In genomic region chr4:40205231-40205903, GRCm38 (mm10) we compare ENCODE assay signal across 24 mouse cellular contexts. TPM values are rescaled to one million over a fixed set of nuclear protein-coding genes. Genes with fewer than 3 reads are reported as not detected.
A peak's percentile ranks its signal among the peaks of the same experiment; 100 is the strongest.
DNase-seq lines count a peak whose midpoint lies in the region; ATAC-seq and TF ChIP-seq lines count a peak whose summit lies in the region.
"Had no signal": no experiment of that assay in that cellular context is flagged by ENCODE, and none has a peak within 500 bp of the region (broad histone marks: within the 10 kb centered on the region; RNA-seq: fewer than 3 reads in every experiment).

No protein-coding gene starts in this region.

- ATAC-seq in stomach, postnatal 0 days (ENCODE audit: low FRiP score, low TSS enrichment), result no peak
- ATAC-seq in erythroid progenitor cell, adult 5-6 weeks (replicated peaks; ENCODE audit: low FRiP score, poor library complexity, severe bottlenecking), result no peak
- ATAC-seq in hindbrain, embryonic 14.5 days (ENCODE audit: low FRiP score), result no peak
- ATAC-seq: CD4-positive, CD25-positive, alpha-beta regulatory T cell, adult 4 months; forebrain, embryonic 15.5 days; liver, embryonic 12.5 days had no signal

- no peak for TF ChIP-seq EP300 in stomach, postnatal 0 days (optimal IDR thresholded peaks at IDR 0.05)

- no peak overlapping the region for H3K4me3 ChIP-seq in stomach, postnatal 0 days (ENCODE audit: low read depth, low read length)
- H3K4me3 ChIP-seq in hindbrain, embryonic 14.5 days (replicated peaks; ENCODE audit: low read length), result no peak overlapping the region
- H3K4me3 ChIP-seq: embryonic facial prominence, embryonic 12.5 days; erythroblast, embryonic 14.5 days; forebrain, embryonic 15.5 days; hindbrain, embryonic 13.5 days; liver, embryonic 12.5 days; neural tube, embryonic 12.5 days had no signal

- WGBS in stomach, postnatal 0 days, result 87% methylated on average over 22 of the region's 22 CpGs
- 94% methylated on average over 22 of the region's 22 CpGs for WGBS in hindbrain, embryonic 14.5 days

- peak; percentile 61 for DNase-seq in adrenal gland, adult 2 months
- DNase-seq in adrenal gland, postnatal 25 days, result no peak
- peak; percentile 36 for DNase-seq in R1 (ENCODE audit: low read depth, low spot score)
- peak; percentile 70 for DNase-seq in gonadal fat pad, adult 2 months (ENCODE audit: low read depth)
- peak; percentile 10 to 34 for DNase-seq in lung, postnatal 4 days
- DNase-seq in stomach, postnatal 0 days (ENCODE audit: low spot score), result no peak
- no peak for DNase-seq in hindbrain, embryonic 14.5 days (ENCODE audit: low spot score)
- DNase-seq: cerebellum, adult 8-10 months; heart, postnatal 14 days; kidney, adult 8-10 months; kidney, postnatal 14 days; right cerebral cortex, postnatal 4 days; thymus, postnatal 14 days had no signal

- peaks cover 12% of the 10 kb centered on the region for H3K36me3 ChIP-seq in stomach, postnatal 0 days (ENCODE audit: control insufficient read depth, insufficient read depth, low read length)
- peaks cover 14% of the 10 kb centered on the region for H3K36me3 ChIP-seq in hindbrain, embryonic 14.5 days (replicated peaks; ENCODE audit: control insufficient read depth, insufficient read depth)
- H3K36me3 ChIP-seq: embryonic facial prominence, embryonic 12.5 days had no signal

- no peak overlapping the region for H3K27ac ChIP-seq in stomach, postnatal 0 days (replicated peaks)
- H3K27ac ChIP-seq in hindbrain, embryonic 14.5 days, result no peak overlapping the region
- H3K27ac ChIP-seq: embryonic facial prominence, embryonic 12.5 days; forebrain, embryonic 15.5 days; hindbrain, embryonic 13.5 days; liver, embryonic 12.5 days; neural tube, embryonic 12.5 days had no signal

- no peak overlapping the region for H3K9ac ChIP-seq in stomach, postnatal 0 days (ENCODE audit: low read length)
- no peak overlapping the region for H3K9ac ChIP-seq in hindbrain, embryonic 14.5 days
- H3K9ac ChIP-seq: embryonic facial prominence, embryonic 12.5 days; forebrain, embryonic 15.5 days; hindbrain, embryonic 13.5 days; liver, embryonic 12.5 days; neural tube, embryonic 12.5 days had no signal

- no peaks in the 10 kb centered on the region for H3K27me3 ChIP-seq in stomach, postnatal 0 days (ENCODE audit: control insufficient read depth, insufficient read depth, low read length)
- no peaks in the 10 kb centered on the region for H3K27me3 ChIP-seq in hindbrain, embryonic 14.5 days (ENCODE audit: control insufficient read depth, insufficient read depth, low read length)
- H3K27me3 ChIP-seq: embryonic facial prominence, embryonic 12.5 days; forebrain, embryonic 15.5 days; hindbrain, embryonic 13.5 days; liver, embryonic 12.5 days; neural tube, embryonic 12.5 days had no signal

- H3K4me2 ChIP-seq in stomach, postnatal 0 days (replicated peaks; ENCODE audit: low read depth), result no peak overlapping the region
- H3K4me2 ChIP-seq in hindbrain, embryonic 14.5 days (replicated peaks), result no peak overlapping the region
- H3K4me2 ChIP-seq: embryonic facial prominence, embryonic 12.5 days; forebrain, embryonic 15.5 days; heart, embryonic 11.5 days; hindbrain, embryonic 13.5 days; liver, embryonic 12.5 days; midbrain, embryonic 11.5 days; neural tube, embryonic 12.5 days had no signal

- no peaks in the 10 kb centered on the region for H3K4me1 ChIP-seq in stomach, postnatal 0 days (replicated peaks; ENCODE audit: control insufficient read depth, insufficient read depth)
- H3K4me1 ChIP-seq in hindbrain, embryonic 14.5 days (replicated peaks; ENCODE audit: control insufficient read depth, insufficient read depth, low read length), result no peaks in the 10 kb centered on the region
- H3K4me1 ChIP-seq: embryonic facial prominence, embryonic 12.5 days; forebrain, embryonic 15.5 days; hindbrain, embryonic 13.5 days; liver, embryonic 12.5 days; neural tube, embryonic 12.5 days had no signal

- no peaks in the 10 kb centered on the region for H3K9me3 ChIP-seq in stomach, postnatal 0 days (ENCODE audit: control insufficient read depth, low read length)
- no peaks in the 10 kb centered on the region for H3K9me3 ChIP-seq in hindbrain, embryonic 14.5 days (ENCODE audit: control insufficient read depth, low read length)
- H3K9me3 ChIP-seq: embryonic facial prominence, embryonic 12.5 days; forebrain, embryonic 15.5 days; G1E; hindbrain, embryonic 13.5 days; liver, embryonic 12.5 days; neural tube, embryonic 12.5 days had no signal

- no peak for TF ChIP-seq CTCF in stomach, postnatal 0 days (IDR thresholded peaks at IDR 0.05; ENCODE audit: low read depth)

RNA-seq across cellular contexts. Expression of gene Ddx58, which starts 34.3 kb away (rescaled TPM):
- total RNA-seq in adrenal gland, adult 2 months (2021), result 10 to 100 TPM; 25.2 to 30.3 TPM
- polyA plus RNA-seq in adrenal gland, adult 2 months (2012; rRNA removed), result 9.7 and 13.3 TPM in 2 replicates
- 24.4 and 34.1 TPM in 2 replicates for total RNA-seq in adrenal gland, postnatal 25 days (2021)
- polyA plus RNA-seq in gonadal fat pad, adult 2 months (2012; rRNA removed), result 13.0 and 15.0 TPM in 2 replicates
- 5.9 and 6.9 TPM in 2 replicates for polyA plus RNA-seq in stomach, postnatal 0 days (2015; fragmentation: Nextera tagmentation; extraction: Ambion mirVana)
- 5.0 and 16.6 TPM in 2 replicates for total RNA-seq in erythroid progenitor cell, adult 5-6 weeks (2015; ENCODE audit: low replicate concordance)
- 11.3 and 18.1 TPM in 2 replicates for total RNA-seq in erythroid progenitor cell, adult 5-6 weeks (2017; ENCODE audit: low replicate concordance)
- polyA plus RNA-seq in hindbrain, embryonic 14.5 days (2014; fragmentation: Nextera tagmentation; extraction: Ambion mirVana), result 2.5 and 4.3 TPM in 2 replicates

Comparison
In these comparisons a context has a peak if more than half of its experiments do, and no peak if none do; other contexts are left out.
1. DNase-seq: peak in adrenal gland, adult 2 months (single experiment), R1 (single experiment), gonadal fat pad, adult 2 months (single experiment) and lung, postnatal 4 days (2 of 2); none in adrenal gland, postnatal 25 days (single experiment), stomach, postnatal 0 days (single experiment) and hindbrain, embryonic 14.5 days (single experiment).